Mouse (Mus musculus) cerebellum, postnatal 25 days (tissue): ENCODE measurements around the gene Kif19a.

Experiments
- DNase-seq, 2 experiments: peaks; one replicate each; pipeline ENCODE4 v3.0.0; 2021; ENCODE audit warnings: mixed read lengths in 2 of 2

Kif19a gene

DNA sequence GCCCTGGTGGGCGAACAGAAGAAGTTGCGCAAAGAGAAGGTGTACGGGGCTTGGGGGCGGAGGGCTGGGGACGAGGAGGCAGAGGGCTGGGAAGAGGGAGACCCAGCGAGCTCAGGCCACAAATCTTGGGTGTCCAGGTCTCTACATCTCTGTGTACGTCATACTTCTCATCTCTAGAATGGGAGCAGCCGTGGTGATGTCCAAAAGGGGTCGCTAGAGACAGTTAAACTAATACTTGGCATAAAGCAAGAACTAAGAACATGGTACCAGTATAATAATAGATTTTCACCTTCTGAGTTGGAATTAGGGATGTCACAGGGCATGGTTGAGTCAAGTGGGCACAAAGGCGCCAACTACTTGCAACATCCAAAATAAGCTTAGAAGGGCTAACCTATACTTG lies 20.7 kb downstream of the Kif19a start:
- no peak for DNase-seq

DNA sequence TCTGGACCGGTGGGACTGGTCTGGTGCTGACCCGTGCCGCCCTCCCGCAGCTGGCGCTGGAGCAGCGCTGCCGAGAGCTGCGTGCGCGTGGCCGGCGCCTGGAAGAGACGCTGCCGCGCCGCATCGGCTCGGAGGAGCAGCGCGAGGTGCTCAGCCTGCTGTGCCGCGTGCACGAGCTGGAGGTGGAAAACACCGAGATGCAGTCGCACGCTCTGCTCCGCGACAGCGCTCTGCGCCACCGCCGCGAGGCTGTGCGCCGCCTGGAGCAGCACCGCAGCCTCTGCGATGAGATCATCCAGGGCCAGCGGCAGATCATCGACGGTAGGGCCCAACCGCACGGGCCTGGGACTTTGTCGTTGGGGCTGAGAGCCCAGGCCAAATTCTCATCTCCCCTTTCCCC lies 21.1 kb downstream of the Kif19a start:
- peak in 1 of 2 experiments; percentile 52 for DNase-seq

DNA sequence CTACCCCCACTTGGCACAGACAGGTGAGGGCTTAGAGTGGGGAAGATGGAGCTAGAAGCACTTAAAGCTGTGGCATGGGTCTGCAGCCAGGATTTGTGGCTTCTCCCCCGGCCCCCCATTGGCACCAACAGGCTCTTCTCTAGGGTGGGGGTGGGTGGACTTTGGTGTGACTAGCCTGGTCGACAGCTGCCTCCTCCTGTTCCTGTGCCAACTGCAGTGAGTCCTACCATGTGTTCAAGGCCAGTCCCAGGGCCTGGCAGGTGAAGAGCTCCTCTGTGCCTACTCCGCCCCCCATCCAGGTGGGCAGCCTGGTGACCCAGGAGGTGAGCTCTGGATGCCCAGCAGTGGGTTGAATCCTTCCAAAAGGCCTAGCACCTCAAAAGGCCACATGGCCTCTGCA lies 22.4 kb downstream of the Kif19a start:
- DNase-seq: no peak

DNA sequence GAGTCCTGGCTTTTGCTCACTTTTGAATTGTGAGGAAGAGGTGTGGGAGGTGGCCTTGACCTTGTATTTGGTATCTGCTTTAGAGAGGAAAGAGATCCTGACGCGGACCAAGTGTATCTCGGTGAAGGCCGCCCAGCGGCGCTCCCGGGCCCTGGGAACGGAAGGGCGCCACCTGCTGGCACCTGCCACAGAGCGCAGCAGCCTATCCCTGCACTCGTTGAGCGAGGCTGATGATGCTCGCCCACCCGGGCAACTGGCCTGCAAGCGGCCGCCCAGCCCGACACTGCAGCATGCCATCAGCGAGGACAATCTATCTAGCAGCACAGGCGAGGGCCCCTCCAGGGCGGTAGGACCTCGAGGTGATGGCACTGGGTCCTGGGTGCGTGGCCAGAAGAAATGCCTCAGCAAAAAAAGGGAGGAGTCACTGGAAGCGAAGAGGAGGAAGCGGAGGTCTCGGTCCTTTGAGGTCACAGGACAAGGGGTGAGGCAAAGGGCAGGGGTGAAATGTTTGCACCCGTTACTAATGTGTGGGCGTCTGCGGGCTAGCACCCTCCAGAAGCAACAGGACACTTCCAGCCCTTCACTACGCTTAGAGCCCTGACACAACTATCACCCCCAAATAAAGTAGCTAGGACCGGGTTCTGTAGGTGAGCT lies 24.0 kb downstream of the Kif19a start:
- peak; percentile 94 to 95 for DNase-seq

DNA sequence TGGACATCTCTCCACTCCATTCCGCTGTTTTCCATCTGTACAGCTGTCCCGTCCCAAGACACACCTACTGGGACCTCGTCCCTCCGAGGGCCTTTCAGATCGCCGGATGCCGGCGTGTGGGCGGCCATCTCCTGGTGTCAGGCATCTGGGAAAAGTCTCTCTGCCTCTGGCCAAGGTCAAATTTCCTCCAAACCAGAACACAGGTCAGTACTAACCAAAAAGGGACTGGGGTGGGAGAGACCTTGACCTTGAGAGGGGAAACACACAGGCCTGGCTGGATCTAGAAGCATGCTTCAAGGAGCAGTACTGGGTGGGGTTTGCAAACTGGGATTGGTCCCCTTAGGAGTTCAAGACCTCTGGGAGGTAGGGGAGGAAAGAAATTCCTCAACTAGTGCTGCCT lies 24.5 kb downstream of the Kif19a start:
- DNase-seq: no peak

DNA sequence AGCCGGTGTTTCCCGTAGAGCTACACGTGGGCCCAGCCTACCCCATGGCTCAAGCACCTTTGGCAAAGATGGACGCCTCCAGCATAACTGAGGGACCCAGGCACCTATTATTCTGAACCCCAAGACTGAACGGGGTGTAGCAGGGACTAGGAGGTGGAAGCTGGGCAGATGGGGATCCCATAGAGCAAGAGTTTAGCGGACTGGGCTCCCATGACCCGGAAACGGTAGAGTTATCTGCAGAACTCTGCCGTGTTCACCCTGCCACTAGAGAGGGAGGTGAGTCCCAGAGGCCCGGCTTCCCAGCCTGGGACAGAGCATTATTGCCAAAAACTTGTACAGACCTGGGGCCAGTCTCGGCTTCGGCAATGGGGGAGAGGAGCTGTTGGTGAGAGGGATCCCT lies 25.0 kb downstream of the Kif19a start:
- DNase-seq: peak in 1 of 2 experiments; percentile 22

DNA sequence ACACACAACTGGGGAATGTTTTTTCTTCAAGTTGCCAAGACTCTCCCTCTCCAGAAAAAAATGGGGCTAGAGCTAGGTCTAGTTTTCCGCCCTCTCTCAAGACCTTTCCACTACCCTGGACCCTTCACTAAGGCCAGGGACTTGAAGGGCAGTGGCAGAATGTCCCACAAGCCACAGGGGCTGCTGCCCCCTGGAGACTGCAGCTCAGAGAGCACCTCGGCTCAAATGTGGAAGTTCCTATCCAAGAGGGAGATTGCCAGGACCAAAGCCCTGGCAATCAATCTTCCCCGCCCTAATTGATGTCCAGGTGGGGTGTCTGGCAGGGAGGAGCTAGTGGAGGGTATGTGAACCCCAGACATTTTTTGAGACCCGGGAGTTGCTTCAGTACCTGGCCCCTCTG lies 25.7 kb downstream of the Kif19a start:
- peak in 1 of 2 experiments; percentile 36 for DNase-seq

DNA sequence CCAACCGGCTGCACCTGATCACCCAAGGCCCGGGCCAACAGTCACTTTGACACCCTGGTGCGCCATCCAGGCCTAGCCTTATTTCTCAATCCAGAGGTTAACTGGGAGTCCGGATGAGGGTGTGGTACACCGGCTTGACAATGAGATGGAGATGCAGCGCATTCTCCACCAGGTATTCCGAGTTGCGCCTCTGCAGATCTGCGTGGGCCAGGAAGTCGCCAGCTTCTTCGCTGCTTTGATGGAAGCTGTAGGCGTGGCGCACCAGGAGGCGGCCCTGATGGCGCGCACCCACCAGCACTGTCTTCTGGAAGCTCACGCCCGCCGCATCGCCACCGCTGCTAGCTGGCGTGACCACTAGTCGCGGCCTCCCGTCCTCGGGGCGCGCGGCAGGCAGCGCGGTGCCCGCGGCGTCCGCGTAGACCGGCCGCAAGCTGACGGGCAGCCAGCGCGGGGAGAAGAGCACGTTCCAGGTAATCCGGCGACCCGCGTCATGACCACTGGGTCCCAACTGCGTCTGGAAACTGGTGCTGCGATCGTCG lies 26.2 kb downstream of the Kif19a start:
- peak in 1 of 2 experiments; percentile 65 for DNase-seq

DNA sequence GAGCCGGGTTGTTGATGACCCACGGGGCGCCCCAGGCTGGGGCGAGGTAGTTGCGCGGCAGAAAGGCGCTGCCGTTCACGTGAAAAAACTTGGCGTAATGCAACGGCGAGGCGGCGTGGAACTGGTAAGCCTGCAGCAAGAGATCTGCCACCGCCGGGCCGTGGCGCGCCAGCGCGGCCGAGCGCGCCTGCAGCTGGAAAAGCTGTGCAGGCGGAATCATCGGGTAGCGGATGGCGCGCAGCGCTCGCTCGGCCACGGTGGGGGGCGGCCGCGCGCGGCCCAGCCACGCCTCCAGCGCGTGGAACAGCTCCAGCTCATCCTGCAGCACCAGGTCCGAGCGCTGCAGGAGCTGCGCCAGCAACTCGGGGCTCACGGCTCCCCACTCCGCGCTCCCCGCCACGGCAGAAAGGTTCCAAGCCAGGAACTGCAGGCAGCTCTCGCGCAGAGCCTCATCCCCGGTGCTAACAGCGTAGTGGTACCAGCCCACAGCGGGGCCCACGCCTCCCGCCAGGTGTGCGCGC lies 26.8 kb downstream of the Kif19a start:
- DNase-seq: peak; percentile 79 to 84

DNA sequence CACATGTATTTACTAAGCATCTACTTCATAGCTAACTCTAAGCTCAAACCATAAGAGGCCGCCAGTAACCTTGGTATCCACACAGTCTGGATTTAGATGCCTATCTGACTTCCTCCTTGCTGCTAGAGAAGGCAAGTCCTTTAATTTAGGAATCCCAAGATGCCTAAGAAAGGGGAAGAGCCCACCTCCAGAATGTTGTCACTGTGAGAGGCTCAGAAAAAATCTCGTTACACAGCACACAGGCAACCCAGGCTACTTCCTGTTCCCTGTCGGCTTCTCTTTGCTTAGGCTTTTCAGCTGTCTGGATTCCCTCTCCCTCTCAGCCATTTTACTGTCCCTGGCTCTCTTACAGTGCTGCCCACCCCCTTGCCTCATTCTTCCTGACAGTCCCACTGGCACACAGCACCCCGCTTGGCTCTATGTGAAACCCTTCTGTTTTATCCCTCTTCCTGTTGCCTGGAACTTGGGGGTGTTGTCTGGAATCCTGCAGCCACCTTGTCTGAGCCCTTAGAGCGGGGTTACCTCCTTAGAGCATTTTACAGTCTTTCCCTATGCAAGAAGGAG lies 27.8 kb downstream of the Kif19a start:
- no peak for DNase-seq

DNA sequence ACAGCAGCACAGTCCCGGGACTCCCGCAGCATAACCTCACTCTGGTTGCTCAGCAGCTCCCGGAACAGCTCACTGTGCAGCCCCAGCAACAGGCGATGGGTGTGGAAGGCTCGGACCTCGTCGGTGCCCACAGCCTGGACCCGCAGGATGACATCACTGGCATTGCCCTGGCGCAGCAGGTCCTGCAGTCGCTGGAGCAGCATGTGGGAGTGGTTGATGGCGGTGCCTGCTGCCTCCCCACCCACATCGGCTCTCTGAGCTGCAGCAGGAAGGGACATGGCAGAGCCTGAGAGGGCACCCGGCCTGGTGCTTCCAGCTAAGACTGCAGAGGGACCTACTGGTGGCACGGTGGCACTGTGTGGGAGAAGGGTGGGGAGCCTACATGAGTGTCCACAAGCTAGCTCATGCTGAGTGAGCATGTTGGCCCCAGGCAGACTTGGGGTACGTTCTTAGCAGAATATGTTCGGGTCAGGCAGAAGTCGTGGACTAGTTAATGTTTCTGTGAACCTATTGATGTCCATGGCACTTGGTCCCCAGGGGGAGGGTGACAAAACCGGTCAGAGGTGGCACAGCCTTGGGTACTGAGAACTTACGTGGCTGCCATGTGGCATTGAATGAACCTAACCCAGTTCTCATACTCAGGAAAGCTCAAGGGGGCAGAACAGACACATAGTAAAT lies 28.8 kb downstream of the Kif19a start:
- DNase-seq: peak; percentile 64 to 67

DNA sequence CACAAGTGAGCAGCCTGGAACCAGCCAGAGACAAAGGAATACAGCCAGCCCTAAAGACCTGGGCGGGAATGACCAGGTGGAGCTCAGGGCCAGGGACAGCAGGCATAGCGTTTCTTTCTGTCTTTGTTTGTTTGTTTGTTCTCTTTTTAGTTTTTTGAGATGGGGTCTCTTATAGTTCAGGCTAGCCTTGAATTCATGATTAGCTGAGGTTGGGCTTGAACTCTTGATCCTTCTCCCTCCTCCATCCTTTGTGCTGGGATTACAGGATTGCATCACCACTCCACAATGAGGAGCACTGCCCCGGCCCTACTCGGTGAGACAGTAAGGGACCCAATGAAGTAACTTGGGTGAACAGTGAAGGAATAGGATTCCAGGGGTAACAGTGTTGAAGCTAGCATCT lies 29.5 kb downstream of the Kif19a start:
- no peak for DNase-seq

DNA sequence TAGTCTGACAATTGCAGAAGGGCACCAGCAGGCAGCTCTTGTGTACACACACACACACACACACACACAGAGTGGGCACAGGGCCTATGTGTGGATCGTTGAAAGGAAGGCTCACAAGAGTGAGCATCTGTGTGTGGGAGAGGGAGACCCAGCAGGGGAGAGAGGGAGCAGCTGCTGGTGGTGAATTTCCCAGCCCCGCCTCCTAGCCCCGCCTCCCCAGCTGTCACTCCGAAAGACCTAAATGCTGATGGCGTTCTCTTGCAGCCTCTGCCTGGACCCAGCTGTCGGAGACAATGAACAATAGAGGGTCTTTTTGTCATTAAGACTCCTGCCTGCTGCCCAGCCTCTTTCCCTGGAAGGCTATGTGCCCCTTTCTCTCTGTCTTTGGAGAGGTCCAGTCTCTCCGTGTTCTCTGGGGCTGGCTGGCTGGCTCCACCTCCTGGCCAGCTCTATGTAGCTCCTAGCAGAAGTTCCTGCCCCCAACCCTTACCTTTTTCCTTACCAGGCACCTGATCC lies 30.1 kb downstream of the Kif19a start:
- peak; percentile 93 to 95 for DNase-seq

DNA sequence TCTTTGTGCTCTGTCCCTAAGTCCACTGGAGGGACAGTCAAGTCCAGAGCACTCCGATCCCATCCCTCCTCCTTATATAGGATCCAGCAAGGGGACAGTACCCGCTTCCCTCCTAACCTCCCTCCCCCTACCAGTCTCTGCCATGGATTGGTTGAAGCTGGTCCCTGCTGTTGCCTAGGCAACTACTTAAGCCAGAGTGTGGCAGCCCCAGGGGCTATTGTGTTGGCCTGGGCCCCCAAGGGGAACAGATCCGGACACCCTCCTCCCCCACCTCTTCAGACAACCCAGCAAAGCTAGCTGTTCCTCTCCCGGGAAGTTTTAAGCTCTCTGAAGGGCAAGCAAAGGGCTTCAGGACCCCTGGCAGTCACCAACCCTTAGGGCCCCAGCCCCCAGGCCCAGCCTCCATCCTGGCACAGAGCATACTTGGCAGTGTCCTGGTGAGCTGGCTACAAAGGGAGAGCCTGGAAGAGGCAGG lies 30.7 kb downstream of the Kif19a start, which contains the start of gene Btbd17:
Gene Btbd17, minus strand, starts transcription at position 98 of the 475 bp plus-strand sequence.
- DNase-seq: peak in 1 of 2 experiments; percentile 59

DNA sequence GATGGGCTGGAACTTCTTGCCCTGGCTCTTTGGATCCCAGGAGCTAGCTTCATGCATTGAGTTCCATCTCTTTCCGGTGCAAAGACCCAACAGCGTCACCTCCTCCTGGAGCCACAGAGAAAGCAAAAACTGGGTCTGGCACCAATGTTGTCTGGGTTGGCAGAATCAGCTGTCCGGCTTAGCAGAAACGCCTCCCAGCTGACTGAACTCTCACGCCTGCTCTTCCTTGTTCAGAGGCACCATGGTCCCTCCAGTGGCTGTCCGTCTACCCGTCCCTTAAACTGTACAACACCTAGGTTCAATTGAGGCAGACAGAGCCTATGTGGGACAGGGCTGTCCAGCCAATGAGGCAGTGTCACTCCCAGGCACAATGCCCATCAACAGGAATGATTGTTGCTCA lies 32.0 kb downstream of the Kif19a start:
- peak in 1 of 2 experiments; percentile 30 for DNase-seq

DNA sequence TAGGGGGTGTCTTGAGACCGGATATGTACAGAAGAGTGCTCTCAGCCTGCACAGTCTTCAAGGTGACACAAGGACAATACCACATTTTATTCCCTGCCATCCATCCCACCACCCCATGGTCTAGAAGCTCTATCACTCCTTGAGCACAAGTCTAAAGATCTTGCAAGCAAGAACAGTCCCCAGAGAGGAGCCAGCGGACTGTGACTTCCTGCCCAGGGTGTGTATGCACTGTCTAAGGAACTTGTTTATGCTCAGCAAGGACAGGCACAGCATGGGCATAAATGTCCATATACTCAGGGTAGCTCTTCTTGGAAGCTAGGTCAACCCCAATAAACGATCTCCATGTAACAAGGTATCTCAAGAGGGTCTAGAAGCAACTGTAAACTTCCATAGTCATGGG lies 32.8 kb downstream of the Kif19a start:
- no peak for DNase-seq

DNA sequence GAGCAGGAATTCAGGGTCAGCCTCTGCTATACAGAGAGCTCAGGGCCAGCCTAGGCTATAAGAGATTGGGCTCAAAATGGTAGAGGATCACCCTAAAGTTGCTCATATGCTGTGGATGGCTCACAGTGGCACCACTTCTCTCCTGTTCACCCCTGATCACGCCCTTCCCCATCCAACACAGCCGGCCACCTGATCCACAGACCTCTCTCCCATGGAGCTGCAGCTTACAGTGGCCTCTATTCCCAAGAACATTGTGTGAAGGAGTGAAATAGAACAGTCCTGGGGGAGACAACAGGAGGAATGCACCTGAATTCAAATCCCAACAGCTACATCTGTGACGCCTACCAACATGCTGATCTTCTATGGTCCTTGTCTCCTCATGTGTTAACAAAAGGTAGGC lies 33.4 kb downstream of the Kif19a start, which contains the start of gene Gpr142:
Gene Gpr142, plus strand, starts transcription at position 301 of the 400 bp plus-strand sequence.
- DNase-seq: no peak

DNA sequence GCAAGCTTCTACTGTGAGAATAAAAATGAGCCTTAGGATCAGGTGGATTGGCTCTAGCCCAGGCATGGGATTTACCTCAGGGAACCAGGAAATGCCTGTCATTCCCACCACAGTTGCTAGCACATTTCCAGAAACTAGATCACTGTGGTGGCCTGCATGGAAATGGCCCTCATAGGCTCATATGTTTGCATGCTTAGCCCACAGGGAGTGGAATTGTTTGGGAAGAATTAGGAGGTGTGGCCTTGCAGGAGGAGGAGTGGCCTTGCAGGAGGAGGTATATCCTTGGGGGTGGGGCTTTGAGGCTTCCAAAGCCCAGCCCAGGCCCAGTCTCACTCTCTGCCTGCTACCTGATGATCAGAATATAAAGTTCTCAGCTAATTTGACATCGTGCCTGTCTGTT lies 36.7 kb downstream of the Kif19a start:
- no peak for DNase-seq

DNA sequence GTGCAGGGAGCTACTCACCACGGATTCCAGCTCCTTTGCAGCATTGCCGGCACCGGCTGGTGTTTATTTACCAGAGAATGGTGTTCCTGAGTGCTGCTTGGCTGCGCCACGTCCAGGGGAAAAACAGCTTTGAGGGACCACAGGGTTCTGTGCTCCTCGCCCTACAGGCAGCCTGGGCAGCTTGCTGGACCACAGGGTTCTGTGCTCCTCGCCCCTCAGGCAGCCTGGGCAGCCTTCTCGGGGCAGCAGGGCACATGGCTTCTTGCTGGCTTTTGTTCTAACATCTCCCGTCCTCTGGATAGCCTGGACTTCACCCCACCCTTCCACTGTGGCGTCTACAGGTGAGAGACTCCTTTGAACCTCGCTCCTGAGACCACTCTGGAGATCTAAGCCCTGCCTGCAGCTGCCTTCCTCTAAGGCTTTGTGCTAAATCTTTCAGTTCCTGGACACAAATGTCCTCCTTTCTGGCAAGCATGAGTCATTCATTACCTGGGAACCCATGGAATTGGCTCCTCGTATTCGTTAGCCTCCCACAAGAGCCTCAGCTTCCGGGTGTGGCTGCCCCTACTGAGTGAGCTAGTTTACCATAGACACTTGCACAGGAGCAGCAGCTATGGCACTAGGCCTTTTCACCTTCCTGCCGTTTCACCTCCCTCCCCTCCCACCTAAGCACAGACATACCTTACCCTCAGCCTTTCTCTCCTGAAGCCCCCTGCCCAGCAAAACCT lies 37.5 kb downstream of the Kif19a start:
- DNase-seq: peak; percentile 43 to 44

DNA sequence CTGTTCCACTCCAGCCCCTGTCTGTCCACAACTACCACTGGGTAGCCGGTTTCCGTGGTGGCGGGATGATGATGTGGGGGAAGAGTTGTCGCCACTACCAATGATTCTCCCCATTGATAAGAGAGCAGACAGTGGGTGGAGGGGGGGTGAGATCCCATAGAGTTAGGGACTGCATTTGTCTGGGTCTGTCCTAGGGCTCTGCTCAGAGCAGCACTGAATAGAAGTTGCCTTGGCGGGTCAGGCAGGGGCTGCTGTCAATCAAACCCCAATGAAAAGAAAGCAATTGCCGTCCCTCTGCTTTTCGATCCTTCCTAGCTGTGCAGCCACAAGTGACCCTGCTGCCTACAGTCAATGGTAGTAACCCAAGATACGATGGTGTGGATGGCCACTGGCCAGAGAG lies 38.8 kb downstream of the Kif19a start:
- peak in 1 of 2 experiments; percentile 28 for DNase-seq

DNA sequence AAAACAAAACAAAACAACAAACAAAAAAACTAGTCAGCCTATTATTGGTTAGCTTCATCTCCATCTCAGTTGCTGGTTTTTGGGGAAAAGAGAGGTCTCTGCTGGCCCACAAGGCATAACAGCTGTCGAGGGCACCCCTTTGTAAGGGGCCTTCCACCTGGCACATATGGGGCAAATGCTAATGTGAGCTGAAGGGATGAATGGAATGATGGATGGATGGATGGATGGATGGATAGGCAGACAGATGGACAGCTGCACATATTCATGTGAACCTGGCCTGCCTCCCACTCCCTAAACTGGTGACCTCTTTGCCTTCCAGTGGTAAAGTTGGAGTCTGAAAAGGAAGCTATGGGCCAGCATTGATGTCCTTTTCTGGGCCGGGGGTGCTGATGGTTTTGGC lies 41.8 kb downstream of the Kif19a start:
- no peak for DNase-seq

DNA sequence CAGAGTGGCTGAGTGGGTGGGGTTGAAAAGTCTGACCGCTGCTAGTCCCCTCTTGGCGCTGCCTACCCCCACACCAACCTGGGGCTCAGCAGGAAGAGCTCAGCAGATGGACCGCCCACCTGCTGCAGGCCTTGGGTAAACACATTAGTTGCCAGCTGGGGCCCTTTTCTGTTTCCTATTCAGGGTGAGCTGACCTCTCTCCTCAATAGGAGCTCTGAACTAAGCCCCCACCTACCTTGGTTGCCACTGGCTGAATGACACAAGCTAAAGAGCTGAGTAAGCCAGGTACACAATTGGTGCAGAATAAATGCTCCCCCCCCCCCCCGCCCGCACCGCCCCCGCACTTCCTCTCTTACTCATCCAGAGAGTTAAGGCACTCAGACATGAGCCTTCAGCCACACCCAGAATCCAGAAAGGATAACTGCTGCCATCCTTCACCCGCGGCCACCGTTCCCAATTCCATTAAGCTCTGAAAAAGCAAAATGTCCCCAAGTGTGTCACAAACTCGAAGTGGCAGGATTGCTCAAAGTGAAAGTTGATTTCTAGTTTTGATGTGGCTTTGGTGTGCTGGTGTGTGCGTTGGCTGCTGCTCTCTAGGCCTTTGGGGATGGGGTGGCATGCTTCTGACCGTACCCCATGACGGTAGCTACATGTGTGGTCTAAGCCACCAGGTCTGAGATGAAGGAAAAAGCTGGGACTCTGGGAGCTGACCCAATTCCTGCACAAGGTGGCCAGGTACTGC lies 42.7 kb downstream of the Kif19a start:
- peak; percentile 64 to 71 for DNase-seq
